Mouse (Mus musculus) common myeloid progenitor, adult 5-6 weeks (primary cell): ENCODE data around the gene Lrrc39. TPM values are rescaled to one million over a fixed set of nuclear protein-coding genes. Genes with fewer than 3 reads are reported as not detected.
"Not testable (repeated sequence)": the region's sequence is repeated elsewhere in the genome, so short reads cannot be mapped to it uniquely, and the experiment has no call there.

Source experiments
- ATAC-seq: replicated peaks from 2 replicates; pipeline ENCODE4 v1.8.0; 2016; ENCODE audit warnings: low read depth, mild to moderate bottlenecking, moderate TSS enrichment, inconsistent platforms; ENCODE audit not compliant: poor library complexity, severe bottlenecking
- total RNA-seq: library from RNA; stranded (forward); fragments of 200-1000, 187-1606 nt; gene quantifications from 2 replicates; pipeline ENCODE4 v1.2.3, GENCODE M21; 2017

Lrrc39 gene
- 0.27 and 0.53 TPM in 2 replicates for total RNA-seq

DNA sequence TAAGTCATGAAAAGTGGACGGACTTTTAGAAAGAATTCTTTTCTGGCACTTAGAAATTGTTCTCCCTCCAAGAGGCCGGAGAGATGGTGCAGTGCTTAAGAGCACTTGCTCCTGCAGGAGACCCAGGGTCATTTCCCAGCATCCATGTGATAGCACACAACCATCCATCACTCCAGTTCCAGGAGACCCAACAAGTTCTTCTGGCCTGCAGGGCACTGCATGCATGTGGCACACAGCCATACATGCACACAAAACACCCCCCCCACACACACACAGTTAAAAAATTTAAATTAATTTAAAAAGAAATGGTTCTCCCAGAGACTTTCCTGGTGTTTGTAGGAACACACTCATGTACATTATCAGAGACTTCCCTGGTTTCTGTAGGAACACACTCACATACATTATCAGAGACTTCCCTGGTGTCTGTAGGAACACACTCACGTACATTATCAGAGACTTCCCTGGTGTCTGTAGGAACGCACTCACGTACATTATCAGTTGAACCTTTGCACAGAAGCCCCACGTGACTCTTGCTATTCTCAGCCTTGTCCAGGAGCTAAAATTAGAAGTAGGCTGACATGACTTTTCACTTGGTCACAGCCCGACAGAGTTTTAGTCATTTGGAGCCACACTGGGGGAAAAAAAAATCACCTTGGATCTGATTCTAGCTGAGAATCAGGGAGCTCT, at the start of gene Lrrc39:
Gene Lrrc39, plus strand, starts transcription at position 566 of the 687 bp plus-strand sequence.
- ATAC-seq = peak; percentile 91

DNA sequence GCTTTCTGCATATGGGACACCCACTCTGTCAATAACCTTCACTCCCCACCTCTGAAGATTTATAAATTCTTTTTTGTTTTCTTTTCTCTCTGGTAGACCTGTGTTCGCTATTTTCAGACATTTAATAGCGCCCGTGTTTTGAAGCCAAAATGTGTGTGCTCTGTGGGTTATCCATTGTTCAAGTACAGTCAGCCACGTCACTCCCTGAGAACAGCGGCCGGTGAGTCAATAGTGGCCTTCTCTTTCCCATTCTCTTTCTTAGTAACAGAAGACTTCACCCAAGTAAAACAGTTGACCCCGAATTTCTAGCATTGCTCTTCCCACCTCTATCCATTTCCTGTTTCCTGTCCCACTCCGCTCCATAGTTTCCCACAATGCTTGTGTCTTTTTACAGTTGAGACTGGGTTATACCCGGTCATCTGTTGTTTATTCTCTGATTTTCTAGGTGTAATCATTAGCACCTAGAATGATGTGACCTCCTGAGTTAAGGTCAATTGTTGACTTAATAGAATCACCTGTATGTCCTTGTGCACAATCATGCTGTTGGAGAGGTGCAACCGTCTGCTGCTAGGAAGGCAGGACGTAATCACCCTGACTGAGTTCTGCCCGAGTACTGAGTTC, 42.5 kb upstream of the Lrrc39 start:
- no peak for ATAC-seq

GRCm38 (mm10) chr3:116529741-116530140, 33.0 kb upstream of the Lrrc39 start:
- no peak for ATAC-seq

GRCm38 (mm10) chr3:116530826-116531225, 31.9 kb upstream of the Lrrc39 start:
- ATAC-seq = no peak

DNA sequence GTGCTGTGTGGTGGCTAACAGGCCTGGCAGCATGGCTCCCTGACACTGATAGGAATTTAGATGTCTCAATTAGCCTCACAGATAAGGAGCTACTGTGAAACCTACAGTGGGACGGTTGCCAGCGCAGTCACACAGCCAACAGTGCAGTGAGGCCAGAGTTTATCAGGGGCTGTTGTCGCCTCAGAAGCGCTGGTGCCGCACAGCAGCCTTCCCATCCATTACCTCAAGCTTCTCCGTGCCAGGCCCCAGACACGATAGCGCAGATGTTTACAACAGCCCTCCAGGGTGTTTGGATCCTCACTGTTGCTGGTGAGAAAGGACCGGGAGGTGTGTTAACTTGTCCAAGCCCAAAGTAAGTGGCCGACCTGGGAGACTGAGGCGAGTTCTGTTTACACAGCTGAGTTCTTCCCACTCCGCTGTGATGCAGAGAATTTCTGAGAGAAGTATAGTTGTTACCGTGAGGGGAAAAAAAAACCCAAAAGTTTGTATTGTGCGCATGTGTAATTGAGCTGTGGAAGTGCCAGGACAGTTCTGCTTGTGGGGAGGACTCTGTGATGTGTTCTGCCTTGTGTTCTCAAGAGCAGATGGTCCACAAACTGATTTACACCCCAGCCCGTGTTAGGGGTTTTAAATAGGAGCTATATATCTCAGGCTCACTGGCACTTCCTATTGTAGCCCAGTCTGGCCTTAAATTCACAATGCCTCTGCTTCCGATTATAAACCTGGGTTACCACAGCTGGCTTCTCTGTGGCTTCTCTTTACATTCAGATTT, 26.2 kb upstream of the Lrrc39 start:
- peak; percentile 86 for ATAC-seq

- ATAC-seq = no peak
These were observed 25.6 kb upstream of the Lrrc39 start for GRCm38 (mm10) chr3:116537200-116537573.

DNA sequence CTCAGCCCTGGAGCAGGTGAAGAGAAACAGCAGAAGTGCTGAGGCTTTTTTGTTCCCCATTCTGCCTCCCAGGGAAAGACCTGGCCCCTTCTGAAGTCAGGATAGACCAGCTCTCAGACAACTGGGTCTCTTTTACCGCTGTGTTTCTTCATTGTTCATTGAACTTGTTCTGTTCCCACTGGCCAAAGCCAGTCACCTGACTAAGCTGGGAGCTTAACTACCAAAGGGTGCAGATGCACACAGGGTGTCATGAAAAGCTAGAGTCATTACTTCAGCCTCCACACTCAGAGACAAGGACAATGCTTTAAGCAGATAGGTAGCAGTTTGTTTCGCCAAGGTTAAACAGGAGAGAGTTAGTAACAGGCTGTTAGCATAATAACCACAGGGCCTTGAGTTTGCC, 20.7 kb upstream of the Lrrc39 start:
- ATAC-seq = peak; percentile 36

- ATAC-seq = peak; percentile 86
These were observed 20.2 kb upstream of the Lrrc39 start for GRCm38 (mm10) chr3:116542532-116542931.

- no peak for ATAC-seq
These were observed 15.3 kb upstream of the Lrrc39 start for GRCm38 (mm10) chr3:116547430-116547829.

GRCm38 (mm10) chr3:116551362-116551761, 11.4 kb upstream of the Lrrc39 start:
- ATAC-seq = no peak

GRCm38 (mm10) chr3:116561315-116561714, 1.5 kb upstream of the Lrrc39 start:
- ATAC-seq = not testable (repeated sequence)

GRCm38 (mm10) chr3:116563095-116563492, 321 bp downstream of the Lrrc39 start:
- peak; percentile 46 for ATAC-seq

- ATAC-seq = peak; percentile 83
These were observed 7.9 kb downstream of the Lrrc39 start for GRCm38 (mm10) chr3:116570628-116571027.

DNA sequence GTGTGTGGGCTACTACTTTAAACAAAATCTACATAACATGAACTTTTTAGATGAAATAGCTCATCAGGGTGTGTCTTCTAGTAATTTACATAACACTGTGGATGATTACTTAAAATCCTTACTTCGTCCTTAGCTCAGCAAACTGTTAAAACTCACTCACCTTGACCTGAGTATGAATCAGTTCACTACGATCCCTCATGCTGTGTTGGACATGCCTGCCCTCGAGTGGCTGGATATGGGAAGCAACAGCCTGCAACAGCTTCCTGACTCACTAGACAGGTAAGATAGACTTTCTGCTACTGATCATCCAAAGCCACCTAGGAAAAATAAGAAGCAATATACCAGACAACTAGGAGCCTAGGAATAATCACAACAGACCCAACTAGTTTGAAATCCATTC, 14.5 kb downstream of the Lrrc39 start:
- ATAC-seq = 0 out of 2 replicates have a peak, but pooled peaks have one; percentile 36

DNA sequence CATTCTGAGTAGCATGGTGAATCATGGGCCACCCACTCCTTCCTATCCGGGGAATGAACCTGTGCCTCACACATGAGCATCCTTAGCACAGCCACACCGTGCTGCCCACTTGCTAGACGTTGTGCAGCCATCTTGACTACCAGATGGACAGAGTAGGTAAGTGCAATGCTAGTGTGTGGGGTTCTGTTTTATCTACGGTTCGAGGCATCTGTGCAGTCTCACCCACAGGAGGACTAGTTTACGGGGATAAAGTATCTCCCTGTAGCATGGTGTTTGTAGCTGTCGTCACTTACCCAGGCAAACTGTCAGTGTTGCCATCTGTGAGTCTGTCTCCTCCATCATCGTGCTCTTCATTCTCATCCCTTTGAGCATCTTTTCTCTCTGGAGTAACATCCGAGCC, 19.4 kb downstream of the Lrrc39 start:
- ATAC-seq = no peak

DNA sequence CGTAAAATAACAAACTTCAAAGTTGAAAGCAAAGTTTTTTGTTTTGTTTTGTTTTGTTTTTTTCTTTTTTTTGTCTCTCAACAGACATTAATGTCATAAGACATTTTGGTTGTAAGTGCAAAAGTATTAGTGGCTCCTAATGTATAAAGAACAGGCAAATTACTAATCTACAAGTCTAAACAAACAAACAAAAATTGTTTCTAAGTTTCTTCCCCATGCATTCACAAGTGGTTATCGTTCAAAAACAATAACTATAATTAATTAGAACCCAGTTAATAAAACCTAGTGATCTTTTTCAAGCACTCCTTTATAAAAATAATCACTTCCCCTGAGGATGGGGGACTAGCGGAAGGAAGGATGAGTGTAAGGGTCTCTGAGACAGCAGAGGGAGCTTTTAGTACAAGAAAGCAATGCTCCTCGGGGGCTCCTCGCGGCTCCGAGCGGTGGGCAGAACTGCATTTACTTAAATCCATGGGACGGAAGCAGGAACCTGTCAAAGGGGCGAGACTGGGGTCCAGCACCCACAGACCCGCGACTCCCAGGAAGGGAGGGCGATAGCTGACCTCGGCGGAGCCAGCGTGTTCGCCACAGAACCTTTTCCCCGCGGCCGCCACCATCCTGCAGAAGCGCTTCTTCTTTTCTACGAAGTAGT, 31.4 kb downstream of the Lrrc39 start:
- peak; percentile 62 for ATAC-seq

- peak; percentile 93 for ATAC-seq
These were observed 32.2 kb downstream of the Lrrc39 start, which contains the start of gene Sass6 for GRCm38 (mm10) chr3:116594728-116595602. Gene Sass6 (plus strand): TSS chr3:116594982.

DNA sequence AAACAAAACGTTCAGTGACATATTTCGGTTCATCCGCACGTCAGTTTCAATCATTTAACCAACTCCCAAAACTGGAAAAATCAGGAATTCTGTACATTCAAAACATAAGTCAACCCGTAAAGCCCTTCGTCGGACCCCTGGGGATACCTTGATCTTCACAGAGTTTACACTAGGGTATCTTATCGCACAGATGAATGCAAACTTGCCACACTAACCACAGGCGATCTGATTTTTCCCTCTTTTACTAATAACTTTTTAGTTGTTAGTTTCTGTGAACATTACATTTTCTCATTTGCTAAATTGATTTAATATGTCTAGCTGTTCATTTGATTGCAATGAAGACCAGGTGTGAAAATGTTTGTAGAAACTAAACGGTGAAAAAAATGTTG, 32.8 kb downstream of the Lrrc39 start:
- no peak for ATAC-seq

- no peak for ATAC-seq
These were observed 36.9 kb downstream of the Lrrc39 start for GRCm38 (mm10) chr3:116599705-116600104.

DNA sequence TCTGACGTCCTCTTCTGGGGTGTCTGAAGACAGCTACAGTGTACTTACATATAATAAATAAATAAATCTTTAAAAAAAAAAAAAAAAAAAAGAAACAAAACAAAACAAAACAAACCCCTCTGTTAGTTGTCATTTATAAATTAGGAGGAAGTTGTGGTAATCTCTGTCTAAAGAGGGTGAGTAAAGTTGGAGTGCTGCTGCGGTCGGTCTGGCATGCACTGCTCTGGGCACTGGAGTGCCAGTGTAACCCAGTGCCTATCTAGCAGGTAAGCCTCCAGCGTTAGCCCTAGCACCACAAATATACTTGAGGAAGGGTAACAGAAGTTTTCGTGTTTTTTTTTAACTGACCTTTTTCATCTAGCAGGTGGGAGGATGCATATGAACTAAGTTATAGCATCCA, 38.2 kb downstream of the Lrrc39 start:
- ATAC-seq = peak; percentile 92
